Mouse (Mus musculus) liver, embryonic 14.5 days (tissue): ENCODE measurements around the gene Nop14. TPM values are rescaled to one million over a fixed set of nuclear protein-coding genes. Genes with fewer than 3 reads are reported as not detected.
A peak's percentile ranks its signal among the peaks of the same experiment; 100 is the strongest.

Source experiments
- ATAC-seq: fragments of 200-750 bp; cut with Nextera tagmentation; 2 replicates; pipeline ENCODE4 v1.8.0; 2017; ENCODE audit warnings: moderate number of reproducible peaks, mild to moderate bottlenecking, moderate library complexity; ENCODE audit not compliant: insufficient read depth
- DNase-seq, 3 experiments: peaks; one replicate each; pipeline ENCODE4 v3.0.0-alpha.2; 2012 to 2013; ENCODE audit warnings: low read depth in 3 of 3, low spot score in 3 of 3
- H3K27ac ChIP-seq: fragments of 300-500 bp; sonication (generic); 2 replicates; pipeline ENCODE4 v1.5.1; 2014; ENCODE audit warnings: moderate library complexity, mild to moderate bottlenecking, control low read depth, inconsistent platforms
- H3K27me3 ChIP-seq: fragments of 300-500 bp; sonication (generic); 2 replicates; pipeline ENCODE4 v1.6.1; 2014; ENCODE audit warnings: mild to moderate bottlenecking, low read length, moderate library complexity; ENCODE audit not compliant: control insufficient read depth, insufficient read depth
- H3K36me3 ChIP-seq: fragments of 300-500 bp; sonication (generic); replicated peaks from 2 replicates; pipeline ENCODE4 v1.6.1; 2014; ENCODE audit warnings: low read depth; ENCODE audit not compliant: control insufficient read depth, insufficient read depth
- H3K4me1 ChIP-seq, 2 experiments: fragments of 200-500 bp in 1 of 2; fragments of 300-500 bp in 1 of 2; sonication (generic) in 1 of 2; replicated peaks; 2 replicates each; pipeline ENCODE4 v1.6.1; 2012 to 2014; ENCODE audit warnings: antibody characterized with exemption in 1 of 2, inconsistent platforms in 1 of 2, low read length in 1 of 2; ENCODE audit not compliant: control insufficient read depth in 2 of 2, insufficient read depth in 2 of 2
- H3K4me2 ChIP-seq: fragments of 300-500 bp; sonication (generic); 2 replicates; pipeline ENCODE4 v1.6.1; 2014; ENCODE audit warnings: low read depth, mild to moderate bottlenecking, control low read depth, moderate library complexity
- H3K4me3 ChIP-seq, 2 experiments: fragments of 200-500 bp in 1 of 2; fragments of 300-500 bp in 1 of 2; sonication (generic) in 1 of 2; 2 replicates each; pipeline ENCODE4 v1.5.1; 2012 to 2014; ENCODE audit warnings: low read depth in 2 of 2, low read length in 2 of 2, mild to moderate bottlenecking in 2 of 2, control low read depth in 1 of 2, inconsistent platforms in 1 of 2, moderate library complexity in 1 of 2; ENCODE audit not compliant: insufficient read depth in 1 of 2
- H3K9ac ChIP-seq: fragments of 300-500 bp; sonication (generic); replicated peaks from 2 replicates; pipeline ENCODE4 v1.6.1; 2014; ENCODE audit warnings: mild to moderate bottlenecking, control low read depth, moderate library complexity
- H3K9me3 ChIP-seq: fragments of 300-500 bp; sonication (generic); 2 replicates; pipeline ENCODE4 v1.6.1; 2016; ENCODE audit warnings: low read length, mixed read lengths; ENCODE audit not compliant: control insufficient read depth
- CTCF ChIP-seq: IDR thresholded peaks from 2 replicates; pipeline ENCODE4 v1.5.1; 2016; ENCODE audit warnings: antibody characterized with exemption, low read depth, control low read depth
- EP300 ChIP-seq: IDR thresholded peaks from 2 replicates; pipeline ENCODE4 v1.6.1; 2016; ENCODE audit warnings: antibody characterized with exemption, low read depth
- WGBS: fragments of 180-500 bp; shearing (Covaris S2); extraction: QIAGEN DNeasy Blood & Tissue Kit; methylation state at CpG from one replicate; pipeline ENCODE4 v1.1.7; 2014; ENCODE audit not compliant: insufficient replicate concordance; 5-methylcytosine and 5-hydroxymethylcytosine counted together
- polyA plus RNA-seq, 2 experiments: library from polyadenylated mRNA; depleted of rRNA in 1 of 2; stranded (reverse) in 1 of 2; unstranded in 1 of 2; fragments of >200 nt; fragmentation: Nextera tagmentation in 1 of 2; extraction: Ambion mirVana in 1 of 2; gene quantifications; 2 replicates each; pipeline versions ENCODE4 v1.2.1 to v1.2.3; 2012 to 2014

The Nop14 gene
- polyA plus RNA-seq, 2 experiments = 11.9 to 12.4 TPM

- no peak overlapping the region for H3K4me3 ChIP-seq
- H3K27ac ChIP-seq = no peak overlapping the region
- TF ChIP-seq EP300 = no peak
- TF ChIP-seq CTCF = peak; percentile 41
- ATAC-seq (no peak), DNase-seq (peak in 1 of 3 experiments; percentile 13)
- H3K27me3 ChIP-seq = no peaks in the 10 kb centered on the region
- no peak overlapping the region for H3K4me2 ChIP-seq
- no peaks in the 10 kb centered on the region for H3K36me3 ChIP-seq
- H3K9me3 ChIP-seq = no peaks in the 10 kb centered on the region
- H3K9ac ChIP-seq = no peak overlapping the region
- WGBS = 70% methylated on average over 4 of the region's 4 CpGs
- no peaks in the 10 kb centered on the region for H3K4me1 ChIP-seq
Measured at GRCm38 (mm10) chr5:34670280-34670679, 10.3 kb upstream of the Nop14 start.

DNA sequence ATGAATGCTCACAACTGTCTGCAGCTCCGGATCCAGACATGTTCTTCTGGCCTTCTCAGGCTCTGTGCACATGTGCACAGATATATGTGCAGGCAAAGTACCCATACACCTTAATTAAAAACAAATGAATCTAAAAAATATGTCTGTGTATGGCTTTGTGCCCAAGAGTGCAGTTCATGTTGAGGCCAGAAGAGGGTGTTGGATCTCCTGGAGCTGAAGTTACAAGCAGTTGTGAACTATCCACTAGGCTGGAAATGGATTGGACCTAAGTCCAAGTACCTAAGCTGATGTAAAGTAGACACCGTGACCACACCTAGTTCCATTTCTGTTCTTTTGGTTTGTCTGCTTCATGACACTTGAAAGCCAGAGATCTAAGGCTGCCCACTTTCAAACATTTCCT lies 9.5 kb upstream of the Nop14 start:
- no peak for DNase-seq
- no peak for ATAC-seq
- Histone ChIP-seq H3K9me3 (no peaks in the 10 kb centered on the region), H3K27me3 (no peaks in the 10 kb centered on the region), H3K4me3 (no peak overlapping the region), H3K9ac (no peak overlapping the region), H3K4me2 (no peak overlapping the region), H3K36me3 (no peaks in the 10 kb centered on the region), H3K4me1 (no peaks in the 10 kb centered on the region), H3K27ac (no peak overlapping the region)
- TF ChIP-seq CTCF (peak; percentile 50), EP300 (no peak)
- WGBS = 73% methylated on average over 2 of the region's 2 CpGs

DNA sequence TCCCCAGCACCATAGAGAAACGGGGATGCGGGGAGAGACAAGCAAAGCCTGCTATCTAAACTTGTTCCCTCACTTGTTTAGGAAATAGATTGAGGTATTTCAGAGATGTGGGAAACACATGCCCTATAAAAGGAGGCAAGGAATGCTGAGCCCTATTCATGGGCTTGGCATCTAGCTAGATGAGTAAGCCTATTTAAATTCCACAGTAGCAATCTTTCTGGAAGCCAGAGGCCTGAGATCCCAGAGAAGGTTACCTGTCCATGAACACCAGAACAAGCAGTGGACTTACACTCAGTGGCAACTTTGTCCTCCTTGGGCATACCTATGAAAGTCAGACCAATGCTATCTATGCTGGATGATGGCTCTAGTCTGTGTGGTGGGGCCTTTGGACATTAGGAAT lies 3.3 kb upstream of the Nop14 start:
- TF ChIP-seq EP300 (no peak), CTCF (no peak)
- H3K4me2 ChIP-seq = no peak overlapping the region
- no peak overlapping the region for H3K9ac ChIP-seq
- no peaks in the 10 kb centered on the region for H3K9me3 ChIP-seq
- H3K27me3 ChIP-seq = no peaks in the 10 kb centered on the region
- WGBS = 87% methylated on average over 2 of the region's 2 CpGs
- H3K27ac ChIP-seq = no peak overlapping the region
- no peaks in the 10 kb centered on the region for H3K36me3 ChIP-seq
- no peak for DNase-seq
- H3K4me1 ChIP-seq = peaks cover 11 to 15% of the 10 kb centered on the region in 2 experiments
- H3K4me3 ChIP-seq = no peak overlapping the region
- no peak for ATAC-seq

DNA sequence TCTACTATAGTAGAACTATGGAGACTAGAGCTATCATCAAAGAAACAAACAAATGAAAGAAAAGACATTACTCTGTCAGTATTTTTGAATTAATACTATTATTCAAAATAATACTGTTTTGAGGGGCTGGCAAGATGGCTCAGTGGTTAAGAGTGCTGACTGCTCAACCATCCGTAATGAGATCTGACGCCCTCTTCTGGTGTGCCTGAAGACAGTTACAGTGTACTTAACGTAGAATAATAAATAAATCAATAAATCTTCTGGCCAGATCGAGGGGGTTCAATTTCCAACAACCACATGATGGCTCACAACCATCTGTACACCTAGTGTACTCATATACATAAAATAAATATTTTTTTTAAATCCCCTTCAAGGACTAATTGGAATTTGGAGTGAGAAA lies 2.0 kb upstream of the Nop14 start:
- Histone ChIP-seq H3K9me3 (no peaks in the 10 kb centered on the region), H3K36me3 (0 out of 2 replicates have a peak, but pooled peaks cover 4% of the 10 kb centered on the region), H3K27me3 (no peaks in the 10 kb centered on the region), H3K27ac (no peak overlapping the region), H3K4me2 (peak overlapping the region; percentile 86), H3K9ac (no peak overlapping the region), H3K4me3 (0 out of 4 replicates have a peak overlapping the region, but pooled peaks of 1 of the 2 experiments have one; percentile 5), H3K4me1 (peaks cover 11 to 15% of the 10 kb centered on the region in 2 experiments)
- DNase-seq = no peak
- 68% methylated on average over 4 of the region's 4 CpGs for WGBS
- no peak for ATAC-seq
- no peak for TF ChIP-seq EP300
- 0 out of 2 replicates have a peak, but pooled peaks have one; percentile 3 for TF ChIP-seq CTCF

DNA sequence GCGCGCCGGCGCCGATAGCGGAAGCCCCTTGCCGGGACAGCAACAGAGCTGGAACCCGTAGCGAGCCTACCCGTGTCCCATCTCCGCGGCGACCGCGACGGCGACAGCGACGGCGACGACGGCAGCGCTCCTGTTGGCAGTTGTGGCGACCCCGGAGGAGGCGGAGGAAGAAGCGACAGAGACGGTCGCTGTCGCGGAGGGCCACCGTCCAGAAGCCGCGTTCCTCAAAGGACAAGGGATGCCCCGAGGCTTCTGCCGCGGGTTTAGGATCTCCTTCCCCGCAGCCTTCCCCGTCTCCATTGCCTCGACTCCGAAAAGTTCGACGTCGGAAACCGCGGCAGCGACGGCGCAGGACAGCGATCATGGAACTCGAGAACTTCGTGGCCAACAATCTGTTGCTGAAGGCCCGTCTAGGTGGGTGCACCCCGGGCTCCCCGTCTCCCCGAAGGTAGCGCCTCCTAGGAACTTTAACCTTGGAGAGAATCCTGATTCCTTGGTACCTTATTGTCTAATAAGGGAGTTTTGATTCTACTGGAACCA lies 713 bp upstream of the Nop14 start:
- DNase-seq (no peak), ATAC-seq (no peak)
- H3K4me1 ChIP-seq = peaks cover 11 to 15% of the 10 kb centered on the region in 2 experiments
- H3K27ac ChIP-seq = peak overlapping the region; percentile 86
- peak overlapping the region; percentile 83 for H3K9ac ChIP-seq
- no peak for TF ChIP-seq CTCF
- no peak for TF ChIP-seq EP300
- WGBS = under 1% methylated on average over 57 of the region's 57 CpGs
- peak overlapping the region; percentile 86 for H3K4me2 ChIP-seq
- peaks cover 12% of the 10 kb centered on the region for H3K36me3 ChIP-seq
- no peaks in the 10 kb centered on the region for H3K9me3 ChIP-seq
- no peaks in the 10 kb centered on the region for H3K27me3 ChIP-seq
- H3K4me3 ChIP-seq = peak overlapping the region; percentile 57 to 73
